Mouse (Mus musculus) layer of hippocampus, adult 8-10 months (tissue): ENCODE results near the gene Gtpbp10. TPM values are rescaled to one million over a fixed set of nuclear protein-coding genes. Genes with fewer than 3 reads are reported as not detected.

Experiments
- DNase-seq, 2 experiments: peaks; one replicate each; pipeline ENCODE4 v3.0.0; 2022; ENCODE audit warnings: low spot score in 2 of 2
- total RNA-seq, 4 experiments: library from RNA; stranded (reverse); gene quantifications; 2 replicates each; pipeline ENCODE4 v1.2.4; 2022

Gtpbp10 gene
- total RNA-seq, 4 experiments from 2014 or later = 8.1 to 14.7 (median 11.0) TPM

- DNase-seq = no peak
Measured at GRCm38 (mm10) chr5:5501583-5501982, 57.8 kb downstream of the Gtpbp10 start.

DNA sequence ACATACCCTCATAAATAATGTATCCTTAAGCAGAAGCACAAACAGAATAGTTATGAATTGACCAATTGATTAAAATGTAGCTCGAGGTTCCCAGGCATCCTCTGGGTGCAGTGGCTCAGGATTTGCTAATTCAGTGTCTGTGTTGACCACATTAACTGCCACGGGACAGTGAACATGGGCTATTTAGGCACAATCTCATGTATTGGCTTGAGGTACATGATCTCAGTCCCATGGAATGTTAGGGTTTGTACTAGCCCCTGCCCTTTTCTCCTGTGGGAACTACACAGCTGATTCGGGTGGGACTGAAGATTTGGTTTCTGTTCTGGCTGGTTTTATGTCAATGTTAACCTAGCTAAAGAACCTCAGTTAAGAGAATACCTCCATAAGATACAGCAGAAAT is 62.9 kb downstream of the Gtpbp10 start:
- no peak for DNase-seq

DNA sequence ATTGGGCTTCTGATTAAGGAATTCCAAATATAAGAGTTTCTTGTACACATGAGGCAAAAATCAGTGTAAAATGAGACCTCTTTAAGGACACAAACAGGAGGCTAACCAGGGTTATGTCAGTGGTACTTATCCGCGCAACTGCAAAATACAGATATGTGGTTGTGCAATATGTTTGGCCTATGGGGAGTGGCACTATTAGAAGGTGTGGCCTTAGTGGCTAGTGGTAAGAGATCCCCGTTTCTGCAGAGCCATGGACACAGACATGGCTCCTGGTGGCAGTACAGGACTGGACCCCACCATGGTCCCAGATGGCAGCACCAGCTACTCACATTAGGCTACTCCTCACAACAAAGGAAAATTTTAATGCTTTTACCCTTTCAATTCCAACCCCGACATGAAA is 64.3 kb downstream of the Gtpbp10 start:
- DNase-seq = no peak

GRCm38 (mm10) chr5:5494269-5495005 is 64.9 kb downstream of the Gtpbp10 start:
- no peak for DNase-seq

DNA sequence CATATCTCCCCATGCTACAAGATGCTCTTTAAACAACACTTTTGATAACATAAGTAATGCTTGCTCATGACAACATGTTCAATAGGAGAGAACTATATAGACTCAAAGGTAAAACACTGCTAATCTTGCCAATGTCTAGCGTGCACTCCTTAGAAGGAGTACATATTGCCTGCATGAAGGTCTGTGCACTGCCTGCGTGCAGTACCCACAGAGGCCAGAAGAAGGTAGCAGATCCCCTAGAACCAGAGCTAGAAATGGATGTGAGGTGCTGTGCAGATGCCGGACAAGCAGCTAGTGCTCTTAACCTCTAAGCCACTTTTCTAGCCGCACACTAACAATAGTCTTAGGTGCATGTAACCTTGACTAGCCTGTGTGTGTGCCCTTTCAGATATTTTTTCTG is 67.2 kb downstream of the Gtpbp10 start:
- DNase-seq = no peak

Other genes starting within 250 kb of the Gtpbp10 start
- 100 to 1,000 TPM; 243 to 267 (median 257) TPM for gene Cdk14, start 139.2 kb downstream of the Gtpbp10 start, total RNA-seq
- gene 1700015F17Rik, start 80.4 kb downstream of the Gtpbp10 start, total RNA-seq = under 1 TPM in 1 of 4 experiments, not detected in 3; 0.64 TPM
- 10 to 100 TPM; 25.1 to 33.0 (median 28.2) TPM for gene Cldn12, start 44.6 kb downstream of the Gtpbp10 start, total RNA-seq
- gene Gm8773, start 14.3 kb upstream of the Gtpbp10 start, total RNA-seq = not detected
- 10 to 100 TPM; 12.4 to 25.5 (median 17.5) TPM for gene Cfap69, start 104.7 kb upstream of the Gtpbp10 start, total RNA-seq
- gene Steap2, start 135.0 kb upstream of the Gtpbp10 start, total RNA-seq = 1 to 10 TPM; 5.3 to 5.9 (median 5.5) TPM
- under 1 TPM in 2 of 4 experiments, not detected in 2; 0.58 to 0.73 TPM for gene Steap1, start 189.8 kb upstream of the Gtpbp10 start, total RNA-seq